Mouse (Mus musculus) bone marrow, adult 2 months (tissue): Measurements from ENCODE around the gene Map4k2.

Experiments used
- CTCF ChIP-seq: fragments of 200-500 bp; IDR thresholded peaks from 2 replicates; pipeline ENCODE4 v1.5.1; 2011; ENCODE audit warnings: low read length, control low read depth; ENCODE audit not compliant: control insufficient read depth, insufficient read depth
- POLR2A ChIP-seq: fragments of 200-500 bp; IDR thresholded peaks from 2 replicates; pipeline ENCODE4 v1.6.1; 2011; ENCODE audit warnings: low read depth, mild to moderate bottlenecking, control low read depth, low read length, borderline replicate concordance; ENCODE audit not compliant: control insufficient read depth

DNA sequence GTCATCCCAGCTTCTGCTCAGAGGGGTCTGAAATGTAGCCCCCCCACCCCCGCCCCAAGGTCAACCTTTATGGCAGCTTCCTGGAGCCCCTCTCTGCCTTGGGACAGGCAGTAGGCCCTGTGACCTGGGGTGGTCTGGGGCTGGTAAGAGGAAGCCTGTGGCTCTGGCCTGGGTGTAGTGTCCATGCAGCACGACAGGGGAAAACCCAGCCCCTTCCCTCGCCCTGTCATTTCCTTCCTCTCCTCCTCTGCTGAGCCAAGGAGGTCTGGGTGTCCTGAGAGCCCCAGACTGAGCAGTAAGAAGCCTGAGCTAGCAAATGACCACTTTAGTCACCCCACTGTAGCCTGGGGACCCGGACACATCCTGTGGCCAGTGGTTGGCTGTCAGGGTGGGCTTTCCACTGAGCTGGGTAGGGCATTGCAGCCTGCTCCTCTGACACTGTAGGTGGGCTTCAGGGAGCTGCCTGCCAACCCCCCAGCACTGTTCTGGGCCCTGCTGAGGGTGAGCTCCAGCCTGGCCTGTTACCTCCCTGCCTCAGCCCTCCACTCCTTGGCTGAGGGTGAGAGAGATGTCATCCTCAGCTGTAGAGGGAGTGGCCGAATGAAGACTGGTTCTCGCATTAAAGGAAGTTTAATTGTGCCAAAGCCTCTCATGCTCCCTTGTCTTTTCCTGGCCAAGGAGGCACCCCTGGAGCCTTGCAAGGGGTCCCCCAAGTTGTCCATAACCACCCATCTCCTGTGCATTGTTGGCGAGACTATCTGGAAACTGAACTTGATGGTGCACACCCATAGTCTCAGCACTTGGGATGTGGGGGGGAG is 41.3 kb upstream of the Map4k2 start:
- TF ChIP-seq CTCF (no peak), POLR2A (peak; percentile 11; the same call in 1 of the 2 replicates)
